Mouse (Mus musculus) midbrain, embryonic 15.5 days (tissue): ENCODE measurements around the gene Prnd. TPM values are rescaled to one million over a fixed set of nuclear protein-coding genes. Genes with fewer than 3 reads are reported as not detected.

Source experiments
- ATAC-seq: fragments of 200-750 bp; cut with Nextera tagmentation; replicated peaks from 2 replicates; pipeline ENCODE4 v1.8.0; 2017; ENCODE audit warnings: moderate TSS enrichment
- H3K27ac ChIP-seq: fragments of 300-500 bp; sonication (generic); 2 replicates; pipeline ENCODE4 v1.5.1; 2015; ENCODE audit warnings: mild to moderate bottlenecking, inconsistent platforms
- H3K27me3 ChIP-seq: fragments of 300-500 bp; sonication (generic); replicated peaks from 2 replicates; pipeline ENCODE4 v1.6.1; 2015; ENCODE audit warnings: inconsistent platforms
- H3K36me3 ChIP-seq: fragments of 300-500 bp; sonication (generic); replicated peaks from 2 replicates; pipeline ENCODE4 v1.6.1; 2015; ENCODE audit warnings: inconsistent platforms
- H3K4me1 ChIP-seq: fragments of 300-500 bp; sonication (generic); 2 replicates; pipeline ENCODE4 v1.6.1; 2015; ENCODE audit warnings: inconsistent platforms
- H3K4me2 ChIP-seq: fragments of 300-500 bp; sonication (generic); 2 replicates; pipeline ENCODE4 v1.6.1; 2015; ENCODE audit warnings: inconsistent platforms, mild to moderate bottlenecking, moderate library complexity
- H3K4me3 ChIP-seq: fragments of 300-500 bp; sonication (generic); 2 replicates; pipeline ENCODE4 v1.5.1; 2015; ENCODE audit warnings: mild to moderate bottlenecking, inconsistent platforms
- H3K9ac ChIP-seq: fragments of 300-500 bp; sonication (generic); 2 replicates; pipeline ENCODE4 v1.6.1; 2015; ENCODE audit warnings: mild to moderate bottlenecking, inconsistent platforms
- H3K9me3 ChIP-seq: fragments of 300-500 bp; sonication (generic); 2 replicates; pipeline ENCODE4 v1.6.1; 2016; ENCODE audit warnings: inconsistent platforms
- WGBS: fragments of 180-500 bp; shearing (Covaris S2); methylation state at CpG from one replicate; pipeline ENCODE4 v1.1.7; 2015; ENCODE audit warnings: mixed read lengths; 5-methylcytosine and 5-hydroxymethylcytosine counted together
- polyA plus RNA-seq: library from polyadenylated mRNA; unstranded; fragments of >200 nt; fragmentation: Nextera tagmentation; extraction: Ambion mirVana; gene quantifications from 2 replicates; pipeline ENCODE4 v1.2.1, GENCODE M21; 2015

The Prnd gene
- polyA plus RNA-seq, 1 experiment from 2014 or later = 12.6 TPM

GRCm38 (mm10) chr2:131956336-131957256 lies 5.9 kb downstream of the Prnd start:
- Histone ChIP-seq H3K27me3 (peaks cover 21% of the 10 kb centered on the region), H3K4me3 (no peak overlapping the region), H3K9ac (no peak overlapping the region), H3K4me1 (peaks cover 10% of the 10 kb centered on the region), H3K9me3 (no peaks in the 10 kb centered on the region), H3K27ac (no peak overlapping the region), H3K4me2 (no peak overlapping the region), H3K36me3 (no peaks in the 10 kb centered on the region)
- ATAC-seq = no peak
- 92% methylated on average over 7 of the region's 7 CpGs for WGBS

GRCm38 (mm10) chr2:131957731-131958222 lies 7.1 kb downstream of the Prnd start:
- no peak overlapping the region for H3K27ac ChIP-seq
- no peak for ATAC-seq
- H3K27me3 ChIP-seq = peaks cover 13% of the 10 kb centered on the region
- H3K36me3 ChIP-seq = no peaks in the 10 kb centered on the region
- H3K9ac ChIP-seq = no peak overlapping the region
- no peak overlapping the region for H3K4me3 ChIP-seq
- H3K4me1 ChIP-seq = peaks cover 5% of the 10 kb centered on the region
- whole genome bisulfite sequencing = 60% methylated on average over 9 of the region's 9 CpGs
- no peak overlapping the region for H3K4me2 ChIP-seq
- no peaks in the 10 kb centered on the region for H3K9me3 ChIP-seq

DNA sequence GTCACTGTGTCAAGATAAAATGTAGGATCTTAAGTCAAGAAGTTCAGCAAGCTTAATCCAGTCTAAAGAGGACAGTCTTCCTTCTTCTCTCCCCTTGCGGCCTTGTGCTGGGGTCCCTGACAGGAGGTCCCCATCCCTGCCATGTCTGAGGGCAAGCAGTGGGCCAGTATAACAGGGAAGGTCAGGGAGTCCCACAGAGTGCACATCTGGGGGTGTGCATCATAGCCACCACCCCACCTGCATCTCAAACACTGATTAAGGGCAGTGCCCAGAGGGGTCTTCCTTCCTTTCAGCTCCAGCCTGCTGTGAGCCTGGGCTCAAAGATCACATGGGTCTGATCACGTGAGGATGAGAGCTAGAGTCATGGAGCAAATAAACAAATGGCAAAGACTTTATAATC lies 11.0 kb downstream of the Prnd start:
- Histone ChIP-seq H3K4me3 (no peak overlapping the region), H3K9me3 (no peaks in the 10 kb centered on the region), H3K27me3 (no peaks in the 10 kb centered on the region), H3K36me3 (no peaks in the 10 kb centered on the region), H3K27ac (no peak overlapping the region), H3K4me2 (no peak overlapping the region), H3K4me1 (no peaks in the 10 kb centered on the region), H3K9ac (no peak overlapping the region)
- no peak for ATAC-seq
- 79% methylated on average over 2 of the region's 2 CpGs for WGBS

GRCm38 (mm10) chr2:131970597-131970996 lies 19.9 kb downstream of the Prnd start:
- WGBS = 89% methylated on average over 2 of the region's 2 CpGs
- H3K9me3 ChIP-seq = no peaks in the 10 kb centered on the region
- no peak overlapping the region for H3K9ac ChIP-seq
- no peaks in the 10 kb centered on the region for H3K4me1 ChIP-seq
- no peak overlapping the region for H3K4me3 ChIP-seq
- no peak for ATAC-seq
- H3K27me3 ChIP-seq = no peaks in the 10 kb centered on the region
- no peak overlapping the region for H3K4me2 ChIP-seq
- H3K27ac ChIP-seq = no peak overlapping the region
- no peaks in the 10 kb centered on the region for H3K36me3 ChIP-seq

DNA sequence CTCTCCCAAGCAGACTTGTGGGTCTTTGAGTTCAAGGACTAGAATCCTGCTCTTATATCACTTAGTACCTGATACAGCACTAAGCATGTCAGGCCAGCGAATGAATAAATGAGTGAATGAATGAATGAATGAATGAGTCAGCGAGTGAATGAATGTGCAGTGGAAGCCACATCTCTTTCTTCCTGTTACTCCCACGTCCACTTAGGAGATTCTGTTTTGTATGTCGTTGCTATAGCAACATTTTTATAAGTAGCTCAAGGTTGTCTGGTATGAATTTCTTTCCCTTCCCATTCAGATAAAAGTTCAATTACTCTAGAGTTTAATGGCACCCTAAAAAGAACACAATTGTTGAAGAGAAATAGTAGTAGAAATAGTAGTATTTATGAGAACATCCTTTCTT lies 20.4 kb downstream of the Prnd start:
- ATAC-seq = no peak
- no peaks in the 10 kb centered on the region for H3K36me3 ChIP-seq
- no peak overlapping the region for H3K4me3 ChIP-seq
- no peak overlapping the region for H3K9ac ChIP-seq
- no peaks in the 10 kb centered on the region for H3K27me3 ChIP-seq
- H3K27ac ChIP-seq = no peak overlapping the region
- H3K4me1 ChIP-seq = no peaks in the 10 kb centered on the region
- H3K9me3 ChIP-seq = no peaks in the 10 kb centered on the region
- WGBS = 80% methylated on average over 4 of the region's 4 CpGs
- no peak overlapping the region for H3K4me2 ChIP-seq

DNA sequence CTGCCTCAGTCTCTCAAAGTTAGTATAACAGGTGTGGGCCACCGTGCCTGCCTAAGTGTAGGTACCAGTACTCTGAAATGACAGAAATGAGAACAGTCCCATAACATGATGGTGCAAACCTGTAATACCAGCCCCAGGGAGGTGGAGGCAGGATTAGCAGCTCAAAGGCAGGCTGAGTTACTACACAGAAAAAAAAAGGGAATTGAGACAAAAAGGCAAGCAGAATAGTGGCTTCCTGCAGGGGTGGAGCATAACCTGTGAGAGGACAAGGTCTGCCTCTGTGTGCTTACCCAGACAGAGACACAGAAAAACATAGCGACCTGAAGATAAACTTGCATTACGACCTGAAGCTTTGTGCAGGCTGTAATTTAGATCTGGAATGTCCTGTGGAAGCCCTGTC lies 26.0 kb downstream of the Prnd start:
- H3K9me3 ChIP-seq = no peaks in the 10 kb centered on the region
- no peak overlapping the region for H3K4me3 ChIP-seq
- no peaks in the 10 kb centered on the region for H3K27me3 ChIP-seq
- no peak overlapping the region for H3K27ac ChIP-seq
- H3K4me1 ChIP-seq = no peaks in the 10 kb centered on the region
- H3K36me3 ChIP-seq = no peaks in the 10 kb centered on the region
- no peak overlapping the region for H3K4me2 ChIP-seq
- 83% methylated on average over 3 of the region's 3 CpGs for WGBS
- no peak for ATAC-seq
- H3K9ac ChIP-seq = no peak overlapping the region

GRCm38 (mm10) chr2:131980866-131981265 lies 30.2 kb downstream of the Prnd start:
- Histone ChIP-seq H3K4me3 (no peak overlapping the region), H3K4me2 (no peak overlapping the region), H3K9ac (no peak overlapping the region), H3K4me1 (no peaks in the 10 kb centered on the region), H3K9me3 (no peaks in the 10 kb centered on the region), H3K36me3 (no peaks in the 10 kb centered on the region), H3K27me3 (no peaks in the 10 kb centered on the region), H3K27ac (no peak overlapping the region)
- no peak for ATAC-seq
- 45% methylated on average over 9 of the region's 9 CpGs for WGBS

DNA sequence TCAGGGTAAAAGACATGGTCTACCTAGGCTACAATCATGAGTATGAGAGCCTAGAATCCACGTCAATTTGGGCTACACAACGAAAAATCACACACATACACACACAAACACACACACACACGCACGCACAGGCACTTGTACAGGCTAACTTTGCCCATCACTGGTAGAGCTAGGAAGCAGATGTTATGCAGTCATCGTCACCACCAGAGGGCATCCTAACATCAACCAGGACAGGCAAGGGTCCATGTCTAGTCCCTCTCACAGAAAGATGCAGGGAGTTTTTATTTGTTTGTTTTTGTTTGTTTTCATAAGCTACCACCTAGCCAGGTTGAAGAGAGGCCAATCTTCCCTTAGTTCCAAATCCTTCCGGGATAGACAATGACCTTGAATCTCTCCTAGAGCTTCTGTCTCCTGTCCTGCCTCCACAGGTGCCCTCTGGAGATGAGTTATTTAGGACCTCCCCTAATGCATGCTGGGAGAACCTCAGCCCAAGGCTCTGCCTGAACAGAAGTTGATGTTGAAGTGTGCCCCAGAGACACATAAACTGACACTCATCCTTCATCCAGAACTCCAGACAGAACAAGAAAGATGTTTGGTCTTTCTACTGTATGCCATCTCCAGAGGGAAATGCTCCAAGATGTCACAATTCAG lies 32.0 kb downstream of the Prnd start:
- Histone ChIP-seq H3K27ac (no peak overlapping the region), H3K36me3 (no peaks in the 10 kb centered on the region), H3K4me3 (no peak overlapping the region), H3K4me1 (no peaks in the 10 kb centered on the region), H3K27me3 (no peaks in the 10 kb centered on the region), H3K4me2 (no peak overlapping the region), H3K9me3 (no peaks in the 10 kb centered on the region), H3K9ac (no peak overlapping the region)
- 22% methylated on average over 6 of the region's 6 CpGs for WGBS
- ATAC-seq = peak; percentile 80

DNA sequence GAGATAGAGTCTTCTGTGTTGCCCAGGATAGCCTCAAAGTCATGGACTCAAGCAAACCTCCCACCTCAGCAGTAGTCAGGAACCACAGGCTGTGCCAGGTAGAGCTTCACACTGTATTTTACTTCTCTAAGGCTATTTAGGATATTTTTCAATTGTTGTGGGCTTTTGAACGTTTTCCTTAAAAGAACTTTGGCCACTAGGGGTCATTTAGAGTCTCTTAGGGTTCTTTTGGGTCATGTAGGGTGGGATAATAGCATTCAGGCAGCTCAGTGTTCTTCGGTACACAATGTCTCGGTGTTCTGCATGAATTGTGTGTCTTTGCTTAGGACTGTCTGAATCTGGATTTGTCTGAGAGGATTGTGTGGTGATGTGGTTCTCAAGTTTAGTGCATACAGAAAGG lies 37.3 kb downstream of the Prnd start:
- Histone ChIP-seq H3K27me3 (no peaks in the 10 kb centered on the region), H3K4me2 (no peak overlapping the region), H3K27ac (no peak overlapping the region), H3K36me3 (0 out of 2 replicates have a peak, but pooled peaks cover 3% of the 10 kb centered on the region), H3K4me1 (no peaks in the 10 kb centered on the region), H3K9ac (no peak overlapping the region), H3K9me3 (no peaks in the 10 kb centered on the region), H3K4me3 (no peak overlapping the region)
- ATAC-seq = no peak
- 45% methylated on average over 3 of the region's 3 CpGs for WGBS

- Histone ChIP-seq H3K36me3 (0 out of 2 replicates have a peak, but pooled peaks cover 3% of the 10 kb centered on the region), H3K4me1 (peaks cover 2% of the 10 kb centered on the region; the same call in 1 of the 2 replicates), H3K4me3 (no peak overlapping the region), H3K27ac (no peak overlapping the region), H3K9me3 (no peaks in the 10 kb centered on the region), H3K9ac (no peak overlapping the region), H3K27me3 (no peaks in the 10 kb centered on the region), H3K4me2 (no peak overlapping the region)
- ATAC-seq = no peak
- WGBS = 86% methylated on average over 2 of the region's 2 CpGs
Measured at GRCm38 (mm10) chr2:131988550-131988949, 37.9 kb downstream of the Prnd start.

DNA sequence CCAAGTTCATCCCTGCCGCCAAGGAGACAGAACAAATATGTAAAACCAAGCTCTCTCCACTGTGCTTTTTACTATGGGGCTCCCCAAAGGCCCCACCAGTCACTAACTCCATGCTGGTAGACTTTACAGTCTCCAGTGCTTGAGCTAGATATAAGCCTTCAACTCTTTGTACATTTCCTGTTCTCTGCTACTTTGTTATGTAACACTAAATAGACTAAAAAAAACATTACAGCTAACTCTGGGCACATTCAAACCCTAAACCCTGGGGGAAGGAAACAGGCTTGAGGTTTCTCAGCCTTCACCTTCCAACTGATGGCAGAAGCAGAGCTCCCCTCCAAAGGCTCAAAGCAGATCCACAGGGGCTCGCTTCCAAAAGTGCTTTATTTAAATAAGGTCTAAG lies 41.8 kb downstream of the Prnd start:
- 90% methylated on average over 2 of the region's 2 CpGs for WGBS
- Histone ChIP-seq H3K27ac (no peak overlapping the region), H3K27me3 (no peaks in the 10 kb centered on the region), H3K4me1 (peaks cover 5% of the 10 kb centered on the region; the same call in 1 of the 2 replicates), H3K9me3 (no peaks in the 10 kb centered on the region), H3K4me2 (no peak overlapping the region), H3K9ac (no peak overlapping the region), H3K4me3 (no peak overlapping the region), H3K36me3 (peaks cover 18% of the 10 kb centered on the region)
- no peak for ATAC-seq

DNA sequence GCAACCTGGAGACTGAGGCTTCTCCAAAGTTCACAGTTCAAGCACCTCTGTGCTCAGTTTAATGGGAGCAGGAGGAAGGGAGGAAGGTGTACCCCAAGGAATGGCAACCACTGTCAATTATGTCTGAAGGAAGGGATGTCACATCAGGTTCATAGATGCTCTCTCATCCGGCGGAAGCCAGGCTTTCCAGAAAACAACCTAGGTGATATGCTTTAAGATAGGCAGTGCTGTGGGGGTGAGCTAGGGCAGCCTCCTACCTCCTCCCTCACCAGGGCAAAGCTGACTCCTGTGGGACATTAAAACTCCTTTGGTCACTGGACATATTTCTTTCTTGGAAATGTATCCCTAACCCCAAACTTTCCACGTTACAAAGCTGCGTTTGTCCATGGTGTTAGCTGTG lies 42.5 kb downstream of the Prnd start:
- 79% methylated on average over 4 of the region's 4 CpGs for WGBS

More for the DNA sequence above, 42.5 kb downstream of the Prnd start:
- H3K9me3 ChIP-seq = no peaks in the 10 kb centered on the region
- H3K4me1 ChIP-seq = peaks cover 5% of the 10 kb centered on the region; the same call in 1 of the 2 replicates
- no peak overlapping the region for H3K4me3 ChIP-seq
- H3K27me3 ChIP-seq = no peaks in the 10 kb centered on the region
- peaks cover 18% of the 10 kb centered on the region for H3K36me3 ChIP-seq
- no peak overlapping the region for H3K4me2 ChIP-seq
- H3K9ac ChIP-seq = no peak overlapping the region
- no peak for ATAC-seq
- no peak overlapping the region for H3K27ac ChIP-seq
